Mouse (Mus musculus): Measurements from ENCODE around the gene 4933430I17Rik. TPM values are rescaled to one million over a fixed set of nuclear protein-coding genes. Genes with fewer than 3 reads are reported as not detected.

The 4933430I17Rik gene
- total and polyA plus RNA-seq, 3 experiments = not detected

DNA sequence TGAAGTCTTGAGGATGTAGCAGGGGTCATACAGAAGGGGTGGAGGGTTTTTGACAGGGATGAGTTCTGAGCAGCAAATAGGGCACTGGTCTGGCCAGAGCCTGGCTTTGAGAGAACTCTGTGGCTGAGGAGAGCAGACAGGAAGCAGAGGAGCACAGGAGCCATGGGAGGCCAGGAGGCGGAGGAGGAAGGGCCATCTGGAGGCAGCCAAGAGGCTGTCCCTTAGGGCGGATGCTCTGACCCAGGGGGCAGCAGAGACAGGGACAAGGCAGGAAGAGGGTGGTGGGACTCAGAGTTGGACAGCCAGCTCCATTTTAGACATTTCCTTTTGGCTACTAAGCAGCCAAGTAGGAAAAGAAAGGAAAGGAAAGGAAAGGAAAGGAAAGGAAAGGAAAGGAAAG, 9.1 kb upstream of the 4933430I17Rik start:
- H3K27me3 ChIP-seq (ENCODE audit: control insufficient read depth, insufficient read depth, low read length) = no peaks in the 10 kb centered on the region
- peaks cover 21% of the 10 kb centered on the region for H3K4me1 ChIP-seq (ENCODE audit: control insufficient read depth, insufficient read depth, low read length)
- H3K79me2 ChIP-seq (replicated peaks; ENCODE audit: control insufficient read depth, insufficient read depth, low read length) = no peaks in the 10 kb centered on the region
- DNase-seq = peak; percentile 70 to 81
- WGBS = 34% methylated on average over 2 of the region's 2 CpGs
- H3K36me3 ChIP-seq (ENCODE audit: control insufficient read depth, insufficient read depth, low read length) = no peaks in the 10 kb centered on the region; the same call in none of the 2 replicates
- H3K9ac ChIP-seq (ENCODE audit: low read depth, low read length) = no peak overlapping the region
- intact Hi-C loops (cut with DNase I) = loop anchor here (2.0 to 10.0 kb wide), 5 partner anchors 13 to 889 kb away; partner anchors contain the start of genes Akna, Fkbp15, Hdhd3 and Slc31a1
- TF ChIP-seq EP300 (IDR thresholded peaks at IDR 0.05; ENCODE audit: insufficient read depth, low read depth, low read length) (peak; percentile 72), CTCF (IDR thresholded peaks at IDR 0.05) (peak; percentile 47), POLR2A (IDR thresholded peaks at IDR 0.05; ENCODE audit: insufficient read depth, low read depth, low read length) (peak; percentile 40; the same call in 1 of the 2 replicates)
- peak overlapping the region; percentile 78 for H3K27ac ChIP-seq
- H3K4me3 ChIP-seq = no peak overlapping the region; the same call in 1 of the 2 replicates

DNA sequence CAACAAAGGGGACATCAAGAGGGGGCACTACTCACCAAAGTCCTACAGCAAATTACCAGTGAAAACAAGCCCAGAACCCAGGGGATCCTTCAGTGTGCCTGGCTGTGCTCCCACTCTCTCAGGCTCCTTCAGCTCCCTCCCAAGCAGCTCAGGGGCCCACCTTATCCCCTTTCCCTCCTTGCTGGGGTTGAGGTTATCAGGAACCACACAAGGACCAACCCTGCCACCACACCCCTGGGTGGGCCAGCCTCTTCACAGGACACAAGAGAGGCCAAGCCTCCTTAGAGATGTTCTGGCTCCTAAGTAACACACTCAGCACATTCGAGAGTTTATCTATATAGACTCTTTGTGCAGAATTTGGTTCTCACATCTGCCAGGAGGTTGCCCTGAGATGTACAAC, 8.6 kb upstream of the 4933430I17Rik start:
- Histone ChIP-seq H3K36me3 (ENCODE audit: control insufficient read depth, insufficient read depth, low read length) (no peaks in the 10 kb centered on the region; the same call in none of the 2 replicates), H3K4me1 (ENCODE audit: control insufficient read depth, insufficient read depth, low read length) (peaks cover 21% of the 10 kb centered on the region), H3K4me3 (no peak overlapping the region), H3K27ac (peak overlapping the region; percentile 78), H3K9ac (ENCODE audit: low read depth, low read length) (no peak overlapping the region), H3K79me2 (replicated peaks; ENCODE audit: control insufficient read depth, insufficient read depth, low read length) (no peaks in the 10 kb centered on the region), H3K27me3 (ENCODE audit: control insufficient read depth, insufficient read depth, low read length) (no peaks in the 10 kb centered on the region)
- intact Hi-C loops (cut with DNase I) = loop anchor here (2.0 to 10.0 kb wide), 5 partner anchors 14 to 888 kb away; partner anchors contain the start of genes Akna, Fkbp15, Hdhd3 and Slc31a1
- 43% methylated on average over 1 of the region's 1 CpGs for WGBS
- no peak for TF ChIP-seq EP300 (IDR thresholded peaks at IDR 0.05; ENCODE audit: insufficient read depth, low read depth, low read length)
- DNase-seq = peak in 1 of 2 experiments; percentile 24

GRCm38 (mm10) chr4:62517046-62517445, 8.1 kb upstream of the 4933430I17Rik start:
- Histone ChIP-seq H3K4me1 (ENCODE audit: control insufficient read depth, insufficient read depth, low read length) (peaks cover 21% of the 10 kb centered on the region), H3K79me2 (replicated peaks; ENCODE audit: control insufficient read depth, insufficient read depth, low read length) (no peaks in the 10 kb centered on the region), H3K27ac (peak overlapping the region; percentile 78), H3K4me3 (no peak overlapping the region), H3K36me3 (ENCODE audit: control insufficient read depth, insufficient read depth, low read length) (no peaks in the 10 kb centered on the region; the same call in none of the 2 replicates), H3K9ac (ENCODE audit: low read depth, low read length) (no peak overlapping the region), H3K27me3 (ENCODE audit: control insufficient read depth, insufficient read depth, low read length) (no peaks in the 10 kb centered on the region)
- TF ChIP-seq CTCF (IDR thresholded peaks at IDR 0.05) (no peak), EP300 (IDR thresholded peaks at IDR 0.05; ENCODE audit: insufficient read depth, low read depth, low read length) (no peak), POLR2A (IDR thresholded peaks at IDR 0.05; ENCODE audit: insufficient read depth, low read depth, low read length) (no peak)
- intact Hi-C loops (cut with DNase I) = loop anchor here (2.0 to 10.0 kb wide), 5 partner anchors 14 to 888 kb away; partner anchors contain the start of genes Akna, Fkbp15, Hdhd3 and Slc31a1
- peak in 1 of 2 experiments; percentile 17 for DNase-seq
- 85% methylated on average over 8 of the region's 8 CpGs for WGBS

- Histone ChIP-seq H3K79me2 (replicated peaks; ENCODE audit: control insufficient read depth, insufficient read depth, low read length) (no peaks in the 10 kb centered on the region), H3K9ac (ENCODE audit: low read depth, low read length) (no peak overlapping the region), H3K27me3 (ENCODE audit: control insufficient read depth, insufficient read depth, low read length) (no peaks in the 10 kb centered on the region), H3K4me3 (no peak overlapping the region; the same call in 1 of the 2 replicates), H3K27ac (peak overlapping the region; percentile 78), H3K4me1 (ENCODE audit: control insufficient read depth, insufficient read depth, low read length) (peaks cover 21% of the 10 kb centered on the region), H3K36me3 (ENCODE audit: control insufficient read depth, insufficient read depth, low read length) (no peaks in the 10 kb centered on the region; the same call in none of the 2 replicates)
- WGBS = 61% methylated on average over 10 of the region's 10 CpGs
- TF ChIP-seq EP300 (IDR thresholded peaks at IDR 0.05; ENCODE audit: insufficient read depth, low read depth, low read length) = no peak
- intact Hi-C loops (cut with DNase I) = loop anchor here (2.0 to 10.0 kb wide), 5 partner anchors 15 to 887 kb away; partner anchors contain the start of genes Akna, Fkbp15, Hdhd3 and Slc31a1
- DNase-seq = peak in 1 of 2 experiments; percentile 17
Measured at GRCm38 (mm10) chr4:62517538-62518415, 7.4 kb upstream of the 4933430I17Rik start.

DNA sequence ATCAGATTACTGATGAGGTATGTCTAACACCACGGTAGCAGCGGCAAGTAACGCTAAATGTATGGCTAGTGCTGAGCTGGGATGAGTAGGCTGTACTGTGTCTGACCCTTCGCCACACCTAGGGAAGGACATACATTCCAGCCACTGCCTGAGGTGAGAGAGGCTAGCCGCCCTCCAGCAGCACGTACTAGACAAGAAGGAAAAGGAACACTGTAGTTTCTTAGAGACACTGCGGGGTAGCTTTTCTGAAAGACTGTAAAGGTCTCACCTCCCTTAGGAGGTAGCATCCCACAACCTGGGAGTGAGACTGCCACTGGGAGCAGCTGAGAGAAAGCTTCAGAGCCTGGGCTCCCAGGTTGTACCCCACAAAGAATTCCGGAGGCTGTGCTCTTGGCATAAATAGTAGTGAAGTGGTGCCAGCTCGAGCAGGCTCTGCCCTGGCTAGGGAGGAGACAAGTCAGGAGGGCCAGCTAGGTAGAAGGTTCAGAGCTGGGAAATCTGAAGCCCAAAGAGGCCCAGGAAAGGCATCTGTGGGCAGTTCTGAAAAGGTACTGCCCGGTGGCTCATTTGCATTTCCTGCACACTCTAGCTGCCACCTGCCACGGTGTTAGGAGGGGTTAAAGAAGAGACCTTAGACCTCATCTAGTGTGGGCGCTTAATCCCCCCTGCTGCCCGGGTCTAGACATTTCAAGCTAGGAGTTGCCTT, 6.6 kb upstream of the 4933430I17Rik start:
- intact Hi-C loops (cut with DNase I) = loop anchor here (5.0 to 10.0 kb wide), 4 partner anchors 46 to 886 kb away; partner anchors contain the start of genes Akna, Fkbp15, Slc31a1 and Wdr31
- peak overlapping the region; percentile 87 for H3K27ac ChIP-seq
- H3K36me3 ChIP-seq (ENCODE audit: control insufficient read depth, insufficient read depth, low read length) = no peaks in the 10 kb centered on the region; the same call in none of the 2 replicates
- DNase-seq = peak; percentile 44 to 54
- 43% methylated on average over 13 of the region's 13 CpGs for WGBS
- H3K27me3 ChIP-seq (ENCODE audit: control insufficient read depth, insufficient read depth, low read length) = no peaks in the 10 kb centered on the region
- H3K9ac ChIP-seq (ENCODE audit: low read depth, low read length) = no peak overlapping the region; the same call in 1 of the 2 replicates
- H3K79me2 ChIP-seq (replicated peaks; ENCODE audit: control insufficient read depth, insufficient read depth, low read length) = no peaks in the 10 kb centered on the region
- peak overlapping the region; percentile 88 for H3K4me3 ChIP-seq
- TF ChIP-seq CTCF (IDR thresholded peaks at IDR 0.05) (no peak), POLR2A (IDR thresholded peaks at IDR 0.05; ENCODE audit: insufficient read depth, low read depth, low read length) (no peak), EP300 (IDR thresholded peaks at IDR 0.05; ENCODE audit: insufficient read depth, low read depth, low read length) (no peak)
- H3K4me1 ChIP-seq (ENCODE audit: control insufficient read depth, insufficient read depth, low read length) = peaks cover 21% of the 10 kb centered on the region

Measured in heart, adult 2 months (tissue).